Mouse (Mus musculus) kidney, adult 9 months (tissue): Measurements from ENCODE around the gene Nbea.
"Not testable (repeated sequence)": the region's sequence is repeated elsewhere in the genome, so short reads cannot be mapped to it uniquely, and the experiment has no call there.

Experiments used
- DNase-seq: peaks from one replicate; pipeline ENCODE4 v3.0.0; 2022

Gene Nbea

DNA sequence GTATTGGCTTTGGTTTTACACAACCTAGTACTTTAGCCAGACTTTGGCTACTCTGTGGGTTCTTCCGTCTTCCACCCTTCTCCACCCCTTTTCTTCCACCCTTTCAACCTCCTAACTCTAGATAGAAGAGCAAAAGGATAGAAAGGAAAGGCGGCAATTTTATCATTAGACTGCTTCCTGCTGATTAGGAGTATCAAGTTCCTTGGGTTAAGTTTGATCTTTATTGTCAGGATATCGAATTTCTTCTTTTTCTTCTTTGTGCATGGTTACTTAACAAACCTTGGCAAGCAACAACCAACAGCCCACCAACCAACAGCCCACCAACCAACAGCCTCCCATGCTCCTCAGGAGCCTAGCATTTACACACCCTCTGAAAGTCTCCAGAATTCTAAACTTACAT, 165.0 kb downstream of the Nbea start:
- DNase-seq = no peak

GRCm38 (mm10) chr3:56011132-56011531, 172.4 kb downstream of the Nbea start:
- DNase-seq = no peak

GRCm38 (mm10) chr3:56007991-56008390, 175.5 kb downstream of the Nbea start:
- peak; percentile 69 for DNase-seq

- peak; percentile 53 for DNase-seq
Observed at GRCm38 (mm10) chr3:56000259-56000658, 183.2 kb downstream of the Nbea start.

DNA sequence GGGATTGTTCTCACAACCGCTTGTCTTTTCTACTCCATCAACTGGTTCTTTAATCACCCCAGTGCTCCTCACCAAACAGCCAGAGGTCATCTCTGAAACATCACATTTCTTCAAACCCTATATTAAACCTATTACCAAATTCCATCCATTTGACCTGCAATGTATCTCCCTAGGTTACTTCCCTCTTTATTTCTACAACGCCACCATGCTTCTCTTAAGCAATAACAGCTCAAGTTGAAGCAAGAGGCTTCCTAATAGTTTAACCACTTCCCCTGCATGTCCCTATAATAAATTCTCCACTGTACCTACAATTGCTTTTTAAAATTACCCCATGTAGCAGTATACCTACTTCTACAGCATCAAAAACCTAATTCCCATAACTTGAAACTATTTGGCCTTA, 205.1 kb downstream of the Nbea start:
- no peak for DNase-seq

DNA sequence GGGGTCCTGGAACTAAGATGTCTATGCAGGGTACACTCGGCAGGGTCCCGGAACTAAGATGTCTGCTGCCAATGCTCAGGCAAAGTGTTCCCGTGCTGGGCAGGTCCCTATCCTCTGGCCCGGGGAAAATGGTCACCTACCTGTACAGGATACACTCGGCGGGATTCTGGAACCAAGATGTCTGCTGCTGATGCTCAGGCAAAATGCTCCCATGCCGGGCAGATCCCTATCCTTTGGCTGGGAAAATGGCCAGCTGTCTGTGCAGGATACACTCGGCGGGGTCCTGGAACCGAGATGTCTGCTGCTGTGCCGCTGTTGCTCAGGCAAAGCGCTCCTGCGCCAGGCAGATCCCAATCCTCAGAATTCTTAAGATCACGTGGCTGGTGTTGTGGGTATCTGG, 206.5 kb downstream of the Nbea start:
- not testable (repeated sequence) for DNase-seq

DNA sequence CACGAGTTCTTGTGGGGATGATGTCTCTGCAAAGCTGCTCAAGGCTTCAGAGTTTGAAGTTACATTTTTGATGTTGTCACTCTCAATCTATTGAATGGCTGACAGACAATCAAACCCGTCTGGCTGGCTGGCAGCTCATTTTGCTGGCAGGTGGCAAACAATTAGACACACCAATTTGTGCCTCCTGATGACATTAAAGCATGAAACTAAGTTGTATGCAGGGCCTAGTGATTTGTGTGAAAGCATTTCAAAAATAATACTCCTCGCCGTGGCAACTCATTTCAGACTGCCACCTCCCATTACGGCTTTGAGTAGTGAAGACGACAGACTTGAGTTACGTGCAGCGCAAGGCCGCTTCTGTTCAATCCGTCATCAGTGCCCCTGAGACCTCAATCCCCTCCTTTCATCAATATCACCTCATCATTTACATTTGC, 217.8 kb downstream of the Nbea start:
- no peak for DNase-seq

GRCm38 (mm10) chr3:55963032-55963431, 220.5 kb downstream of the Nbea start:
- DNase-seq = no peak

GRCm38 (mm10) chr3:55949994-55950393, 233.5 kb downstream of the Nbea start:
- no peak for DNase-seq

- DNase-seq = no peak
Observed at GRCm38 (mm10) chr3:55949148-55949547, 234.4 kb downstream of the Nbea start.

GRCm38 (mm10) chr3:55927343-55927742, 256.2 kb downstream of the Nbea start:
- DNase-seq = no peak

GRCm38 (mm10) chr3:55909290-55909689, 274.2 kb downstream of the Nbea start:
- DNase-seq = no peak

GRCm38 (mm10) chr3:55890574-55890973, 292.9 kb downstream of the Nbea start:
- no peak for DNase-seq

DNA sequence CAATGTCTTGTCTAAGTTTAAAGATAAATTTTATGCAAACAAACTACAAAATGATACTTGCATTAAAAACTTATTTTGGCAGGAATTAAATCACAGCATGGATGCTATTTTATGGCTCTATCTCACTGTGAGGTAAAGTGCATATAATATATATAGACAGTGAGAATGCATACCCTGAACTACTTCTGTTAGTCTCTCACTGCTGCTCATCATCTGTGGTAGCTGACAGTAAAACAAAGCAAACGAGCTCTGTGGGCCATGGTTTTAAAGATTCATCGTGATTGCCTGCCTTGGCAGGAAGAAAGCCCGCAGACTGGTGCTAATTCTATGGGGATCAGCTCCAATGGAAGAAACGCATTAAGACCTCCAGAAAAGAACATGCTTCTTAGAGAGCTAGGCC, 294.3 kb downstream of the Nbea start:
- no peak for DNase-seq

- no peak for DNase-seq
Observed at GRCm38 (mm10) chr3:55887829-55888210, 295.7 kb downstream of the Nbea start.

GRCm38 (mm10) chr3:55887193-55887828, 296.2 kb downstream of the Nbea start:
- no peak for DNase-seq

- no peak for DNase-seq
Observed at GRCm38 (mm10) chr3:55872944-55873924, 310.3 kb downstream of the Nbea start.

GRCm38 (mm10) chr3:55852488-55852887, 331.0 kb downstream of the Nbea start:
- no peak for DNase-seq

GRCm38 (mm10) chr3:55847115-55847514, 336.4 kb downstream of the Nbea start:
- DNase-seq = no peak

DNA sequence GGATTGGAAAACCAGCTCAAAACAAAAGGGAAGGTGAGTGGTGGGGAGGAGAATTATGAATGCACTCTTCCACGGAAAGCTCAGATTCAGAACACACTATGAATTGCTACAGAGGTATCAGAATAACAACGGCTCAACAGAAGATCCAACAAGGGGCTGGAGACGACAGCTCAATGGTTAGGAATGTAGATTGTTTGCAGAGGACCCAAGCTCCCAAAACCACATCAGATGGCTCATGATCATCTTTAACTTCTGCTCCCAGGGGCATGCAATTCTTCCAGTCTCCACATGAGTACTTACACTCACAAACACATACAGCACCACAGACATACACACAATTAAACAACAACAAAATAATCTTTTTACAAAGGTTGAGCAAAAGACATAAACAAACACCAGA, 346.3 kb downstream of the Nbea start:
- DNase-seq = no peak

GRCm38 (mm10) chr3:55835207-55835606, 348.3 kb downstream of the Nbea start:
- DNase-seq = no peak

GRCm38 (mm10) chr3:55830226-55830625, 353.3 kb downstream of the Nbea start:
- DNase-seq = no peak

DNA sequence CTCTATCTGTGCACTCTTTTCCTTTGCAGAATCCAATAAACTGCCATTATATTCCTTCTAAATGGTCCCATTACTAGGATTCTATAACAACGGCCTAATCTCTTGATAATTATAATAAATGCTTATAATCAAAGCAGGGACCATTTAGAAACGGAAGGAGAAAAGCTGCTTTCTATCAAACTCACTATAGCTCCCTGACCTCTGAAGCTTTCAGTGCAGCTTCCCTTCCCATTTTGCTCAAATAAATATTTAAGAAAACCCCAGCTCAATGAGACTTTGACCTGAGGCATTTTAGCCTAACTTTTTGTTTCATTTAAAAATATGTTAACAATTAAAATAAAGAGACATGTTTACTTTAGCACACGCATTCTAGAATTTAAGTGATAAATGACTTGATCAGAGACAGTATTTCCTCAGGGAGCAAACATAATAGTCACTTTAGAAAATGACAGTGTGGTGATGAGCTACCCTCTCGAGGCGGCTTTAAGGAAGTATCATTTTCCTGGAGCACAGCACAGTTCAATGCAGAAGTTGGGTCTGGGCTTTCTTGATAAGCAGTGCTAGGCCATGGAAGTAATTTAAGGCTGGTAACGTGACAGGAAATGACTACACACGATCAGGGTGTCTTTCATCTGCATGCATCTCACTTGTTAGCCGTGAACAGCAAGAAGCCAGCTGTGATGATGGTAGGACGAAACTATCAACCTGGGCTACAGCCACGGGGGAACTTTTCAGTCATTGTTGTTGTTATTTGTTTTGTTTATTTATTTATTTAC, 354.8 kb downstream of the Nbea start:
- DNase-seq = peak; percentile 14
